Mouse (Mus musculus): ENCODE measurements around the gene Kbtbd12.

DNA sequence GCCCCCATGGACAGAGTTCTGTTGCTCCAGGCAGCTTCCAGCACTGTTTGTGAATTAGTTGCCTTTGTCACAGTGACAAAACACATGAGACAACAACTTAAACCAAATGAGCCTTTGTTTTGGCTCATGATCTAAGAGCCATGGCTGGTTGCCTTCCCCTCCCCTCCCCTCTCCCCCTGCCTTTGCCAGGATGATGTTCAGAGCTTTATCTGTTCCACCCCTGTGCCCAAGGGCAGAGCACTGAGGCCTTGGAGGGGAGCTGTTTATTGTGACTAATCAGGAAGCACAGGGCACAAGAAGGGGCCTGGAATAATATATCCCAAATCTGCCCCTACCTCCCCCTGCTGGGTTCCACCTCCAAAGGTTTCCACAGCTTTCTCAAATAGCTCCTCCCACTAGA, 107.4 kb downstream of the Kbtbd12 start:
- TF ChIP-seq EP300 (IDR thresholded peaks at IDR 0.05; ENCODE audit: low read length): no peak
- TF ChIP-seq MAZ (IDR thresholded peaks at IDR 0.05; ENCODE audit: low read depth, low read length): no peak
- no peak for TF ChIP-seq HCFC1 (IDR thresholded peaks at IDR 0.05; ENCODE audit: low read depth, low read length)
- TF ChIP-seq CTCF (conservative IDR thresholded peaks at IDR 0.05 in 1 of 2, IDR thresholded peaks at IDR 0.05 in 1 of 2; ENCODE audit: low read depth in 2 of 2, low read length in 2 of 2): no peak

Measured in CH12.LX (cell line).